Mouse (Mus musculus): ENCODE data around the gene Zfp341. TPM values are rescaled to one million over a fixed set of nuclear protein-coding genes. Genes with fewer than 3 reads are reported as not detected.
A peak's percentile ranks its signal among the peaks of the same experiment; 100 is the strongest.

Zfp341 gene
- polyA plus RNA-seq, 1 experiment from 2014 or later = 1.5 TPM

GRCm38 (mm10) chr2:154678995-154679394, 65.9 kb downstream of the Zfp341 start:
- Histone ChIP-seq H3K4me2 (ENCODE audit: low read depth, low read length, severe bottlenecking) (no peak overlapping the region), H3K4me1 (replicated peaks; ENCODE audit: control insufficient read depth, insufficient read depth, low read length) (peaks cover 15% of the 10 kb centered on the region; the same call in 1 of the 2 replicates), H3K9ac (ENCODE audit: low read length) (no peak overlapping the region), H3K9me3 (ENCODE audit: control insufficient read depth, low read length) (no peaks in the 10 kb centered on the region), H3K36me3 (ENCODE audit: control insufficient read depth, insufficient read depth, low read length) (no peaks in the 10 kb centered on the region; the same call in 1 of the 2 replicates), H3K27ac (ENCODE audit: low read depth, low read length) (no peak overlapping the region), H3K27me3 (ENCODE audit: control insufficient read depth, insufficient read depth, low read length) (no peaks in the 10 kb centered on the region), H3K4me3 (ENCODE audit: low read depth, low read length) (no peak overlapping the region)
- 91% methylated on average over 3 of the region's 3 CpGs for WGBS
- no peak for ATAC-seq (replicated peaks; ENCODE audit: low FRiP score)
- DNase-seq (ENCODE audit: low spot score) = no peak

DNA sequence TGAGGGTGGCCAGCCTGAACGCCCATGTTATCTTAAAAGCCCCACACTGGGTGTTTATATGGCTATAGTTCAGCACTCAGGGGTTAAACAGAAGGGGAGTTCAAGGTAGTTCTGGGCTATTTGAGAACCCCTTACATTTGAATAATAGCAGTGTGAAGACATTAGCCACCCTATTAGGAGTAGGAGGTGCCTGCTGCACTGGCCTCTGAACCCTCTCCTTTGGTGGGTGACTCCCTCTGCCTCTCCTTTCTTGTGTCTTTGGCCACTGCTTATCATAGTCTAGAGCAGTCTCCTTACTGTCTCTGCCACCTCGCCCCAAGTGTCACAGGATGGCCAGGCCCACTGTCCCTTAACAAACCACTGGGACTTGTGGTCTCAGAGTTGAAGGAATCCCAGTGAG, 67.2 kb downstream of the Zfp341 start:
- Histone ChIP-seq H3K27me3 (ENCODE audit: control insufficient read depth, insufficient read depth, low read length) (no peaks in the 10 kb centered on the region), H3K9me3 (ENCODE audit: control insufficient read depth, low read length) (no peaks in the 10 kb centered on the region), H3K4me3 (ENCODE audit: low read depth, low read length) (no peak overlapping the region), H3K4me2 (ENCODE audit: low read depth, low read length, severe bottlenecking) (no peak overlapping the region), H3K36me3 (ENCODE audit: control insufficient read depth, insufficient read depth, low read length) (no peaks in the 10 kb centered on the region; the same call in 1 of the 2 replicates), H3K9ac (ENCODE audit: low read length) (no peak overlapping the region), H3K4me1 (replicated peaks; ENCODE audit: control insufficient read depth, insufficient read depth, low read length) (peaks cover 15% of the 10 kb centered on the region; the same call in 1 of the 2 replicates), H3K27ac (ENCODE audit: low read depth, low read length) (no peak overlapping the region)
- DNase-seq (ENCODE audit: low spot score) (no peak), ATAC-seq (replicated peaks; ENCODE audit: low FRiP score) (no peak)
- 91% methylated on average over 2 of the region's 2 CpGs for WGBS

GRCm38 (mm10) chr2:154680941-154681340, 67.8 kb downstream of the Zfp341 start:
- H3K4me1 ChIP-seq (replicated peaks; ENCODE audit: control insufficient read depth, insufficient read depth, low read length) = peaks cover 15% of the 10 kb centered on the region; the same call in 1 of the 2 replicates
- no peak for ATAC-seq (replicated peaks; ENCODE audit: low FRiP score)
- no peak for DNase-seq (ENCODE audit: low spot score)

DNA sequence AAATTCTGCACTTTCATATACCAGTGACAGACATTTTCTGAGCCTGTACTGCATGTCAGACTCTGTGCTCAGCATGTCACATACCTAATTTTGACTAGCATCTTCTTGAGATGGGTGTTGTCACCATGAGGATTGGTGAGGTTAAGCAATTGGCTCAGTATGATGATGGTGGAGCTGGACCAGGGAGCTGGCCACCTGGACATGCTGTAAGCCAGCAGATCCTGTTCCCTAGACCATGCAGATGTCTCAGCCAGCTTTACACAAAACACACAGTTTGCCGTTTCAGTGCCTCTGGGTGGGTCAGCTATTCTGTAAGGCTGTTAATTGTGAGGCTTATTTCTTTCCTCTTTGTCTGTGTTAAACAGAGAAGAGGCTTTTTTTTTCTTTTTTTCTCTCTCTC, 69.6 kb downstream of the Zfp341 start:
- Histone ChIP-seq H3K36me3 (ENCODE audit: control insufficient read depth, insufficient read depth, low read length) (no peaks in the 10 kb centered on the region; the same call in 1 of the 2 replicates), H3K9ac (ENCODE audit: low read length) (no peak overlapping the region), H3K4me1 (replicated peaks; ENCODE audit: control insufficient read depth, insufficient read depth, low read length) (peaks cover 9% of the 10 kb centered on the region; the same call in 1 of the 2 replicates), H3K4me3 (ENCODE audit: low read depth, low read length) (no peak overlapping the region), H3K9me3 (ENCODE audit: control insufficient read depth, low read length) (no peaks in the 10 kb centered on the region), H3K27me3 (ENCODE audit: control insufficient read depth, insufficient read depth, low read length) (no peaks in the 10 kb centered on the region), H3K4me2 (ENCODE audit: low read depth, low read length, severe bottlenecking) (no peak overlapping the region), H3K27ac (ENCODE audit: low read depth, low read length) (0 out of 2 replicates have a peak overlapping the region, but pooled peaks have one; percentile 26)
- WGBS = 36% methylated on average over 1 of the region's 1 CpGs
- no peak for ATAC-seq (replicated peaks; ENCODE audit: low FRiP score)
- no peak for DNase-seq (ENCODE audit: low spot score)

More at GRCm38 (mm10) chr2:154680941-154681340, 67.8 kb downstream of the Zfp341 start:
- Histone ChIP-seq H3K4me2 (ENCODE audit: low read depth, low read length, severe bottlenecking) (no peak overlapping the region), H3K9ac (ENCODE audit: low read length) (no peak overlapping the region), H3K27ac (ENCODE audit: low read depth, low read length) (no peak overlapping the region), H3K27me3 (ENCODE audit: control insufficient read depth, insufficient read depth, low read length) (no peaks in the 10 kb centered on the region), H3K9me3 (ENCODE audit: control insufficient read depth, low read length) (no peaks in the 10 kb centered on the region), H3K4me3 (ENCODE audit: low read depth, low read length) (no peak overlapping the region), H3K36me3 (ENCODE audit: control insufficient read depth, insufficient read depth, low read length) (no peaks in the 10 kb centered on the region; the same call in 1 of the 2 replicates)
- 87% methylated on average over 6 of the region's 6 CpGs for WGBS

DNA sequence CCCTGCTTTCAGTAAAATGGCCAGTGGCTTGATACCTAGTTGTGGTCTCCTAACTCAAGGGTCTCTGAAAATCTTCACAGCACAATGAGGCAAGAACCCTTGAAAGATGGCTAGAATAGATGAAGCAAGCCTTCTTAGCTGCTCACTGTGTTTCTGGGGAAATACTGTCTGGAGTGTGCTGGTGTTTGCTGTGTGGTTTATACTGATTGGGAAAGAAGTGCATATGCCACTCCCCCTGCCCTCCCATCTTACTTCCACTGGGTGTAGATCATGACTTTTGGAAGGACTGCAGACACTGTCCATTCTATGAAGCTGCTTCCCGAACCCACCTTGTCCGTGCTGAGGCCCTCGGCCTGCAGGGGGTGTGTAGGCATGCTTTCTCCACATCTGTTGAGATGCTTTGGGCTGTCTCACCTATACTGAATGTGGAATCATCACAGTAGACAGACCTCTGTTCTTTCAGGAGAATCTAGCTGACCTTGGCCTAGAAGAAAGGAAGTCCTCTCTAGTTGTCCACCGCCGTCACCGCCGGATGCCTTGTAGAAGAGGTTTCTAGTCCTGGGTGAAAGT, 71.9 kb downstream of the Zfp341 start:
- no peaks in the 10 kb centered on the region; the same call in 1 of the 2 replicates for H3K36me3 ChIP-seq (ENCODE audit: control insufficient read depth, insufficient read depth, low read length)
- no peak overlapping the region for H3K27ac ChIP-seq (ENCODE audit: low read depth, low read length)
- 97% methylated on average over 7 of the region's 7 CpGs for WGBS
- peaks cover 6% of the 10 kb centered on the region; the same call in 1 of the 2 replicates for H3K4me1 ChIP-seq (replicated peaks; ENCODE audit: control insufficient read depth, insufficient read depth, low read length)
- no peaks in the 10 kb centered on the region for H3K9me3 ChIP-seq (ENCODE audit: control insufficient read depth, low read length)
- H3K4me3 ChIP-seq (ENCODE audit: low read depth, low read length) = no peak overlapping the region
- H3K4me2 ChIP-seq (ENCODE audit: low read depth, low read length, severe bottlenecking) = no peak overlapping the region
- ATAC-seq (replicated peaks; ENCODE audit: low FRiP score) = no peak
- H3K27me3 ChIP-seq (ENCODE audit: control insufficient read depth, insufficient read depth, low read length) = no peaks in the 10 kb centered on the region
- no peak overlapping the region for H3K9ac ChIP-seq (ENCODE audit: low read length)
- no peak for DNase-seq (ENCODE audit: low spot score)

DNA sequence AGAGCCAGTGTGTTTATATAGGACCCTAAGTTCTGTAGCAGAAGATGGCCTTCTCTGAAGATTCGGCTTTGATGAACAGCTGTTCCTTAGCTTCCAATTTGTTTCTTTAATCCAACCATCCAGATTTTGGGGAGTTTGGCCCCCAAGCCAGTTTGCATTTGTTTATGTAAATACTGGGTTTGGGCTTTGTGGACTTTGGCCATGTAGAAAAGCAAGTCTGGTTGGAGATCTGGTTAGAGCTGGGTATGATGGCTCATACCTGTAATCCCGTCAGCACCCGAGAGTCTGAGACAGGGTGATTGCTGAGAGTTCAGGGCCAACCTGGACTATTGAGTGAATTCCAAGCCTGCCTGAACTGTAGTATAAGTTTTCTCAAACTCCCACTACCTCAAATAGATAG, 72.7 kb downstream of the Zfp341 start:
- no peak overlapping the region for H3K27ac ChIP-seq (ENCODE audit: low read depth, low read length)
- no peaks in the 10 kb centered on the region for H3K27me3 ChIP-seq (ENCODE audit: control insufficient read depth, insufficient read depth, low read length)
- no peaks in the 10 kb centered on the region for H3K9me3 ChIP-seq (ENCODE audit: control insufficient read depth, low read length)
- peaks cover 3% of the 10 kb centered on the region; the same call in 1 of the 2 replicates for H3K4me1 ChIP-seq (replicated peaks; ENCODE audit: control insufficient read depth, insufficient read depth, low read length)
- no peak overlapping the region for H3K9ac ChIP-seq (ENCODE audit: low read length)
- no peak overlapping the region for H3K4me3 ChIP-seq (ENCODE audit: low read depth, low read length)
- DNase-seq (ENCODE audit: low spot score) (no peak), ATAC-seq (replicated peaks; ENCODE audit: low FRiP score) (no peak)
- 96% methylated on average over 3 of the region's 3 CpGs for WGBS
- no peaks in the 10 kb centered on the region; the same call in 1 of the 2 replicates for H3K36me3 ChIP-seq (ENCODE audit: control insufficient read depth, insufficient read depth, low read length)
- no peak overlapping the region for H3K4me2 ChIP-seq (ENCODE audit: low read depth, low read length, severe bottlenecking)

DNA sequence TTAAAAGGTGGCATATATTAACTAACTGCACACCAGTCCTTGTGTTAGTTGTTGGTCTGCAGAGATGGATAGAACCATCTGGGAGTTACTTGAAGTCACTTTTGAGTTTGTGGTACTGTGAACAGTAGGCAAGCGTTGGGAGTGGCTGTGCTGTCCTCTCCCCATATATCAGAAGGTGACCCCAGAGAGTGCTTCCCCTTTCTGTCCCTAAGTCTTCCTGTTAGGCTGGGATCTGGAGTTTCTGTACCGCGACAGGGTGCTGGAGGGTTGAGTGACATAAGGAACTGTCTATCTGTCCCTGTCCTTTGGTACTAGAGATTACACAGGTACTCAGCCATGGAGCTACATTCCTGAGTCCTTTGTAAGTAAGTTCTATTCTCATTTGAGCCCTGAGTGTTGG, 73.7 kb downstream of the Zfp341 start:
- no peaks in the 10 kb centered on the region; the same call in 1 of the 2 replicates for H3K4me1 ChIP-seq (replicated peaks; ENCODE audit: control insufficient read depth, insufficient read depth, low read length)
- no peaks in the 10 kb centered on the region for H3K27me3 ChIP-seq (ENCODE audit: control insufficient read depth, insufficient read depth, low read length)
- H3K4me3 ChIP-seq (ENCODE audit: low read depth, low read length) = no peak overlapping the region
- WGBS = 90% methylated on average over 3 of the region's 3 CpGs
- DNase-seq (ENCODE audit: low spot score) = no peak
- H3K4me2 ChIP-seq (ENCODE audit: low read depth, low read length, severe bottlenecking) = no peak overlapping the region
- H3K9me3 ChIP-seq (ENCODE audit: control insufficient read depth, low read length) = no peaks in the 10 kb centered on the region
- H3K36me3 ChIP-seq (ENCODE audit: control insufficient read depth, insufficient read depth, low read length) = no peaks in the 10 kb centered on the region; the same call in 1 of the 2 replicates
- H3K27ac ChIP-seq (ENCODE audit: low read depth, low read length) = no peak overlapping the region
- no peak overlapping the region for H3K9ac ChIP-seq (ENCODE audit: low read length)
- no peak for ATAC-seq (replicated peaks; ENCODE audit: low FRiP score)

- Histone ChIP-seq H3K4me3 (ENCODE audit: low read depth, low read length) (no peak overlapping the region), H3K27ac (ENCODE audit: low read depth, low read length) (no peak overlapping the region), H3K36me3 (ENCODE audit: control insufficient read depth, insufficient read depth, low read length) (no peaks in the 10 kb centered on the region; the same call in 1 of the 2 replicates), H3K9ac (ENCODE audit: low read length) (no peak overlapping the region), H3K4me1 (replicated peaks; ENCODE audit: control insufficient read depth, insufficient read depth, low read length) (no peaks in the 10 kb centered on the region), H3K27me3 (ENCODE audit: control insufficient read depth, insufficient read depth, low read length) (no peaks in the 10 kb centered on the region), H3K9me3 (ENCODE audit: control insufficient read depth, low read length) (no peaks in the 10 kb centered on the region), H3K4me2 (ENCODE audit: low read depth, low read length, severe bottlenecking) (no peak overlapping the region)
- ATAC-seq (replicated peaks; ENCODE audit: low FRiP score) (no peak), DNase-seq (ENCODE audit: low spot score) (no peak)
- WGBS = 95% methylated on average over 14 of the region's 14 CpGs
Observed at GRCm38 (mm10) chr2:154689391-154689790, 76.3 kb downstream of the Zfp341 start.

DNA sequence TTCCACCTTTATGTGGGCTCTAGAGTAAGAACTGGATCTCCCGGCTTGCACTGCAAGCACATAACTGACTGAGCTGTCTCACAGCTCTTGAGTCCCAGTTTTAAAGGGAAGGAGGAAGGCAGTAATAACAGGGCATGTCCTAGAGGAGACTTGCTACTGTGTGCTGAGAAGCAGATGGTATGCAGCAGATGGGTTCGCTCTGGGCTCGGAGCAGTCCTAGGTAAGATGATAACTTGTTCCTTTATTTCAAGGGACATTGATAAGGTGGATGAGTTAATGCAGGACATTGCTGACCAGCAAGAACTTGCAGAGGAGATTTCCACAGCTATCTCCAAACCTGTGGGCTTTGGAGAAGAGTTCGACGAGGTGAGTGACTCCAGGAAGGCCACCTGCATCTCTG, 77.9 kb downstream of the Zfp341 start:
- Histone ChIP-seq H3K27ac (ENCODE audit: low read depth, low read length) (no peak overlapping the region), H3K4me2 (ENCODE audit: low read depth, low read length, severe bottlenecking) (no peak overlapping the region), H3K9me3 (ENCODE audit: control insufficient read depth, low read length) (no peaks in the 10 kb centered on the region), H3K4me3 (ENCODE audit: low read depth, low read length) (no peak overlapping the region), H3K27me3 (ENCODE audit: control insufficient read depth, insufficient read depth, low read length) (no peaks in the 10 kb centered on the region), H3K9ac (ENCODE audit: low read length) (no peak overlapping the region), H3K4me1 (replicated peaks; ENCODE audit: control insufficient read depth, insufficient read depth, low read length) (no peaks in the 10 kb centered on the region), H3K36me3 (ENCODE audit: control insufficient read depth, insufficient read depth, low read length) (no peaks in the 10 kb centered on the region; the same call in 1 of the 2 replicates)
- DNase-seq (ENCODE audit: low spot score) (no peak), ATAC-seq (replicated peaks; ENCODE audit: low FRiP score) (no peak)
- 92% methylated on average over 5 of the region's 5 CpGs for WGBS
